Mouse (Mus musculus) heart, postnatal 0 days (tissue): Measurements from ENCODE around the gene Lyrm1. TPM values are rescaled to one million over a fixed set of nuclear protein-coding genes. Genes with fewer than 3 reads are reported as not detected.
A peak's percentile ranks its signal among the peaks of the same experiment; 100 is the strongest.

ENCODE experiments used
- ATAC-seq: fragments of 200-750 bp; cut with Nextera tagmentation; 2 replicates; pipeline ENCODE4 v1.8.0; 2017; ENCODE audit warnings: low read depth, moderate number of reproducible peaks, moderate library complexity; ENCODE audit not compliant: insufficient read depth
- DNase-seq: peaks from one replicate; pipeline ENCODE4 v3.0.0-alpha.2; 2016; ENCODE audit warnings: low spot score
- H3K27ac ChIP-seq: fragments of 300-500 bp; sonication (generic); 2 replicates; pipeline ENCODE4 v1.5.1; 2014; ENCODE audit warnings: low read depth, mild to moderate bottlenecking
- H3K27me3 ChIP-seq: fragments of 300-500 bp; sonication (generic); 2 replicates; pipeline ENCODE4 v1.6.1; 2014; ENCODE audit warnings: low read length, mixed read lengths; ENCODE audit not compliant: control insufficient read depth, insufficient read depth
- H3K36me3 ChIP-seq: fragments of 300-500 bp; sonication (generic); replicated peaks from 2 replicates; pipeline ENCODE4 v1.6.1; 2014; ENCODE audit warnings: low read length, mixed read lengths; ENCODE audit not compliant: control insufficient read depth, insufficient read depth
- H3K4me1 ChIP-seq: fragments of 300-500 bp; sonication (generic); 2 replicates; pipeline ENCODE4 v1.6.1; 2014; ENCODE audit warnings: antibody characterized with exemption; ENCODE audit not compliant: control insufficient read depth, insufficient read depth
- H3K4me2 ChIP-seq: fragments of 300-500 bp; sonication (generic); 2 replicates; pipeline ENCODE4 v1.6.1; 2014; ENCODE audit warnings: low read depth, mild to moderate bottlenecking, low read length, moderate library complexity
- H3K4me3 ChIP-seq: fragments of 300-500 bp; sonication (generic); 2 replicates; pipeline ENCODE4 v1.5.1; 2014; ENCODE audit warnings: low read depth, low read length
- H3K9ac ChIP-seq: fragments of 300-500 bp; sonication (generic); replicated peaks from 2 replicates; pipeline ENCODE4 v1.6.1; 2014; ENCODE audit warnings: low read depth, low read length, mixed read lengths
- H3K9me3 ChIP-seq: fragments of 300-500 bp; sonication (generic); replicated peaks from 2 replicates; pipeline ENCODE4 v1.6.1; 2016; ENCODE audit warnings: low read length; ENCODE audit not compliant: control insufficient read depth
- CTCF ChIP-seq: IDR thresholded peaks from 2 replicates; pipeline ENCODE4 v1.5.1; 2016; ENCODE audit warnings: antibody characterized with exemption, control low read depth, low read depth
- EP300 ChIP-seq: IDR thresholded peaks from 2 replicates; pipeline ENCODE4 v1.6.1; 2016; ENCODE audit warnings: antibody characterized with exemption, low read depth
- WGBS: fragments of 180-500 bp; shearing (Covaris S2); extraction: QIAGEN DNeasy Blood & Tissue Kit; methylation state at CpG from one replicate; pipeline ENCODE4 v1.1.7; 2014; 5-methylcytosine and 5-hydroxymethylcytosine counted together
- polyA plus RNA-seq: library from polyadenylated mRNA; unstranded; fragments of >200 nt; fragmentation: Nextera tagmentation; extraction: Ambion mirVana; gene quantifications from 2 replicates; pipeline ENCODE4 v1.2.1, GENCODE M21; 2015
- total RNA-seq: library from RNA; depleted of rRNA; stranded (reverse); fragments of >200 nt; gene quantifications from 2 replicates; pipeline ENCODE4 v1.2.3, GENCODE M21; 2014; ENCODE audit warnings: low replicate concordance

The Lyrm1 gene
- total and polyA plus RNA-seq, 2 experiments from 2014 or later: 8.4 to 11.9 TPM

DNA sequence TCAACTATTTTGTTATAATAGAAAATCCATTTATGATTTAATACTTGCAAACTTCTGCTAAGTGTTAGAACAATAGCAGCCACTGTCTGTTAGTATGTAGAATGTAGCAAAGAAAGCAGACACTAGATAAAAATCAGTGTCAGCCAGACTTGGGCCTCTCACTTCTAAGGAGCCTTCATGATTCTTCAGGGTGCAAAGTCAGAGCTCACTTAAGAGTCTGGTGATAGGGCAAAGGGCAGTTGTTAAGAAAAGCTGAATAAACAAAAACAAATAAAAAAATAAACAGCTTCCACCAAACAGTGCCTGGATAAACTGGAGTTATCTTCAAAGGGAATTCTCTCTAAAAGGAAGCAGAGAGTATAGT is 34.7 kb upstream of the Lyrm1 start:
- TF ChIP-seq CTCF (no peak), EP300 (no peak)
- DNase-seq: no peak
- H3K4me1 ChIP-seq: peaks cover 5% of the 10 kb centered on the region
- peak overlapping the region; percentile 66 for H3K27ac ChIP-seq
- H3K36me3 ChIP-seq: peaks cover 24% of the 10 kb centered on the region
- no peak for ATAC-seq
- no peaks in the 10 kb centered on the region for H3K27me3 ChIP-seq
- no peak overlapping the region; the same call in 1 of the 2 replicates for H3K4me2 ChIP-seq
- H3K9me3 ChIP-seq: no peaks in the 10 kb centered on the region
- H3K9ac ChIP-seq: no peak overlapping the region
- no peak overlapping the region for H3K4me3 ChIP-seq

DNA sequence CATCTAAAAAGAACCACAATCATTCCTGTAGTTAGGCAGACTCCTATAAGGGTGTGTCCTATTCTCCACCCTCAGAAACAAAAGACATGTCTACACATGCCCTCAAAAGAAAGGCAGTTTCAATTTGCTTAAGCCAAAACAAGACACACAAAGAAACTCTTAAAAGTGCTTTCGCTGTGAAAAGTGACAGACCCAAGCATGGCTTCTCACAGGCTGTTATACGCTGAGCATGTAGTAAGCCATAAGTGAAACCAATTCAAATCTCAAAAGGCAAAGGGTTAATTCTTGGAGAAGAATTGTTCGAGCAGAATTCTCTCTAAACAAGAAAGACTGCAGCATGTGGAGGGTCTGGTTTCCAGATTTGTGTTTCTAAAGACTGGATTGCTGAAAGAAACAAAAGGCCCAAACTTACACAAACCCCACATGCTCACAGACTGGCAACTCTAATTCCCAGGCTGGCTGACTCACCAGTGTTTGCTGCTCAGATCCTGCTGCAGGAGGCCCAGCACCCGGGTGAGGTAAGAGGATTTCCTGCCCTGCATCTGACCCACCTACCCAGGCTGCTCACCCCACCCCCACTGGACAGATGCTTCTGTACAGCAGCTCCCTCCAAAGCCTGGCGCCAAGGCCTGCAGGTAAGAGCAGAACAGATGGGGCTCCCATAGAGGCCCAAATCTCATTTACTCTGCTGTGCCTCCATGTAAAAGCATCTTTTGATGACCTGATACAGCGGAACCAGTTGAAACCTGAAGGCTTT is 34.1 kb upstream of the Lyrm1 start:
- H3K4me3 ChIP-seq: no peak overlapping the region
- DNase-seq (peak; percentile 38), ATAC-seq (peak; percentile 71)
- 43% methylated on average over 6 of the region's 6 CpGs for WGBS
- peak overlapping the region; percentile 6; the same call in 1 of the 2 replicates for H3K4me2 ChIP-seq
- no peaks in the 10 kb centered on the region for H3K27me3 ChIP-seq
- peak overlapping the region; percentile 66 for H3K27ac ChIP-seq
- H3K9me3 ChIP-seq: no peaks in the 10 kb centered on the region
- TF ChIP-seq EP300 (no peak), CTCF (no peak)
- H3K36me3 ChIP-seq: peaks cover 24% of the 10 kb centered on the region
- H3K9ac ChIP-seq: peak overlapping the region; percentile 40; the same call in 1 of the 2 replicates
- peaks cover 5% of the 10 kb centered on the region for H3K4me1 ChIP-seq

DNA sequence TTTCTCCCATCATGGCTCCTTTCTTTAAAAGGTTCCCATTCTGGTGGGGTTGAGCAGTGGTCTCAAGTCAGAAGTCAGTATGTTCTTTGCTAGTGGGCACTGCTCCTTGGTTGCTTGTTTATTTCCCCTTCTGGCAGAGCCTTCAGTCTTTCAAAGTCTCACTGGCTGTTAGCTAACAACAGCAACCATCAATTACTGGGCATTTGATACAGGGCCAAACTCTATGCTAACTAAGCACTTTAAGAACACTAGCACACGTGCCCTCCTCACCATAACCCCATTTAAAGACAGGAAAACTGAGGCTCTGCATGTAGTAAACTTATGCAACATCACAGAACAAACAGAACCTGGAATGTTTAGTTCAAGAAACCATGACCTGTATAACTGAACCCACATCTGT is 33.5 kb upstream of the Lyrm1 start:
- H3K4me2 ChIP-seq: no peak overlapping the region
- 56% methylated on average over 1 of the region's 1 CpGs for WGBS
- H3K4me1 ChIP-seq: peaks cover 5% of the 10 kb centered on the region
- no peak overlapping the region for H3K9ac ChIP-seq
- TF ChIP-seq EP300: no peak
- TF ChIP-seq CTCF: no peak
- no peak for ATAC-seq
- no peak overlapping the region for H3K27ac ChIP-seq
- H3K9me3 ChIP-seq: no peaks in the 10 kb centered on the region
- no peak for DNase-seq
- no peak overlapping the region for H3K4me3 ChIP-seq
- no peaks in the 10 kb centered on the region for H3K27me3 ChIP-seq
- H3K36me3 ChIP-seq: peaks cover 19% of the 10 kb centered on the region

DNA sequence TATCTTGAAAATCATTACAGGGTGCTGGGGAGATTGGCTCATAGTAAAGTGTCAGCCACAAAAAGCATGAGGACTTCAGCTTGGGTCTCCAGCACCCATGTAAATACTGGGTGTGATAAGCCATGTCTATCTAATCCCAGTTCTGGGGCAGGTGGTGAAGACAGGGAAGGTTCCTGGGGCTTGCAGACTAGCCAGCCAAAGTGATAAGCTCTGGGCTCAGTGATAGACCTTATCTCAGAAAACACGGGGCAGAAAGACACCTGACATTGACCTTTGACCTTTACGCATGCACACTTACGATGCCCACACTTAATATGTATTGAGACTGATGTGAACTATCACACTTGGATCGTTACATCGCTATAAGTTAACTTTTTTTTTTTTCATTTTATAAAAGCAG is 31.2 kb upstream of the Lyrm1 start:
- H3K36me3 ChIP-seq: peaks cover 5% of the 10 kb centered on the region; the same call in 1 of the 2 replicates
- no peak overlapping the region for H3K27ac ChIP-seq
- H3K9me3 ChIP-seq: no peaks in the 10 kb centered on the region
- TF ChIP-seq EP300: no peak
- H3K4me1 ChIP-seq: peaks cover 5% of the 10 kb centered on the region
- H3K9ac ChIP-seq: no peak overlapping the region
- ATAC-seq: no peak
- WGBS: 63% methylated on average over 5 of the region's 5 CpGs
- no peak overlapping the region for H3K4me3 ChIP-seq
- no peak for DNase-seq
- H3K27me3 ChIP-seq: no peaks in the 10 kb centered on the region
- no peak overlapping the region for H3K4me2 ChIP-seq

DNA sequence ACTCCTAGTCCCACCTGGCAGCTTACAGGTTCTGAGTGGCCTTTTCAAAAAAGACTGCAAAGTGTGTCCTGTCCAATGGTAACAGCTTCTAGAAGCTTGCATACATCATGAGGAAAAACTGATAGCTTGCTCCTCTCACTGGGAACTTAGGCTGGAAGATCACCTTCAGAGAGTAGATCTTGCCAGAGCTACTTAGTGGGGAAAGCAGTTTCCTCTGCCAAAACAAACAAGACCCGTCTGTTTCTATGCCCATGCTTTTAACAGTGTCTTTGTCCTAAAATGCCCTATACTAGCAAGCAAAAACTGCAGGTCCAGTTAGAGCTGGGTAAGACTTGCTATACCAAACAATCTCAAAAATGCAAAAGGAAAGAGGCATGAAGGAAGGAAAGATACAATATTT is 29.5 kb upstream of the Lyrm1 start:
- WGBS: 55% methylated on average over 1 of the region's 1 CpGs
- TF ChIP-seq EP300 (no peak), CTCF (no peak)
- Histone ChIP-seq H3K9ac (no peak overlapping the region), H3K4me1 (peaks cover 2% of the 10 kb centered on the region; the same call in 1 of the 2 replicates), H3K4me3 (no peak overlapping the region), H3K36me3 (peaks cover 13% of the 10 kb centered on the region; the same call in 1 of the 2 replicates), H3K27ac (no peak overlapping the region), H3K9me3 (no peaks in the 10 kb centered on the region), H3K27me3 (no peaks in the 10 kb centered on the region), H3K4me2 (no peak overlapping the region)
- ATAC-seq (no peak), DNase-seq (no peak)

DNA sequence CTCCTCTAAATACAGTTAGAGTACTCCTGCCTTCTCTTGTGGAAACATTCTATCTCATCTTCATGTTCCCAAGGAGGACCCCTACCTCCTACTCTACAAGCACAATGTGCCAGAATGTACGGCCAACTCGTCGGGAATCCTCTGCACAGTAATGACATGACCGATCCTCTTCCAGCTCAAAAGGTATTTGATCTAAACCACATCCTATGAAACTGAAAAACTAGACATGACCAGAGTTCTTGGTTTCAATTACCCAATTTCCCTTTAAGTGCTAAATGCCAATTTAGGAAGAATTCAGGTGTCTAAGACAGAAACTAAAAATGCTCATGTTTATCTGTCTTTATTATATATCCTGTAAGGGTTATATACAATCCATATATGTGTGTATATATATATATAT is 23.5 kb upstream of the Lyrm1 start:
- Histone ChIP-seq H3K4me3 (no peak overlapping the region), H3K36me3 (peaks cover 12% of the 10 kb centered on the region; the same call in 1 of the 2 replicates), H3K4me2 (no peak overlapping the region), H3K27ac (no peak overlapping the region), H3K9ac (no peak overlapping the region), H3K9me3 (no peaks in the 10 kb centered on the region), H3K4me1 (peaks cover 5% of the 10 kb centered on the region; the same call in 1 of the 2 replicates), H3K27me3 (no peaks in the 10 kb centered on the region)
- TF ChIP-seq EP300 (no peak), CTCF (no peak)
- no peak for ATAC-seq
- WGBS: 93% methylated on average over 4 of the region's 4 CpGs
- no peak for DNase-seq
